Mouse (Mus musculus) adrenal gland (tissue): ENCODE measurements around the gene 4931409K22Rik.

Experiments used
- intact Hi-C: fragments of 180-260 bp; cut with DNase I; formaldehyde crosslinking; loops from one replicate; pipeline ENCODE4 v1.15.1; 2025
- microRNA-seq, 2 experiments: library from miRNA; unstranded; fragments of <30 nt; microRNA quantifications; one replicate each; pipeline ENCODE4; 2019

4931409K22Rik gene

GRCm38 (mm10) chr5:24502786-24503185 lies 53.8 kb downstream of the 4931409K22Rik start:
- intact Hi-C loops: no loop called here

- intact Hi-C loops: no loop called here
Observed at GRCm38 (mm10) chr5:24500851-24501250, 55.8 kb downstream of the 4931409K22Rik start.

GRCm38 (mm10) chr5:24499113-24499512 lies 57.5 kb downstream of the 4931409K22Rik start:
- intact Hi-C loops: no loop called here

GRCm38 (mm10) chr5:24497526-24497925 lies 59.1 kb downstream of the 4931409K22Rik start:
- intact Hi-C loops: no loop called here

GRCm38 (mm10) chr5:24496756-24497155 lies 59.9 kb downstream of the 4931409K22Rik start:
- intact Hi-C loops: no loop called here

GRCm38 (mm10) chr5:24495019-24495418 lies 61.6 kb downstream of the 4931409K22Rik start:
- intact Hi-C loops: no loop called here

Small RNA genes within 50 kb of the gene (microRNA-seq; reads per million reads assigned to microRNA genes)
- gene Mir671: 1,005 to 1,405 reads per million in 2 experiments
